Mouse (Mus musculus) heart, embryonic 10.5 days (tissue): Measurements from ENCODE around the gene Gm6337. TPM values are rescaled to one million over a fixed set of nuclear protein-coding genes. Genes with fewer than 3 reads are reported as not detected.
"Not testable (repeated sequence)": the region's sequence is repeated elsewhere in the genome, so short reads cannot be mapped to it uniquely, and the experiment has no call there.

ENCODE experiments used
- DNase-seq: peaks from one replicate; pipeline ENCODE4 v3.0.0-alpha.2; 2017; ENCODE audit warnings: low spot score
- H3K27ac ChIP-seq: fragments of 300-500 bp; sonication (generic); 2 replicates; pipeline ENCODE4 v1.5.1; 2016; ENCODE audit warnings: mild to moderate bottlenecking
- H3K27me3 ChIP-seq: fragments of 300-500 bp; sonication (generic); 2 replicates; pipeline ENCODE4 v1.6.1; 2016; ENCODE audit warnings: mild to moderate bottlenecking; ENCODE audit not compliant: poor library complexity, insufficient read depth, severe bottlenecking
- H3K36me3 ChIP-seq: fragments of 300-500 bp; sonication (generic); 2 replicates; pipeline ENCODE4 v1.6.1; 2016; ENCODE audit warnings: mild to moderate bottlenecking, moderate library complexity
- H3K4me1 ChIP-seq: fragments of 300-500 bp; sonication (generic); 2 replicates; pipeline ENCODE4 v1.6.1; 2016; ENCODE audit warnings: mild to moderate bottlenecking
- H3K4me3 ChIP-seq: fragments of 300-500 bp; sonication (generic); 2 replicates; pipeline ENCODE4 v1.5.1; 2016; ENCODE audit warnings: mild to moderate bottlenecking, moderate library complexity
- H3K9me3 ChIP-seq: fragments of 300-500 bp; sonication (generic); 2 replicates; pipeline ENCODE4 v1.6.1; 2016; ENCODE audit warnings: mild to moderate bottlenecking, moderate library complexity
- WGBS: fragments of 180-500 bp; shearing (Covaris S2); methylation state at CpG from one replicate; pipeline ENCODE4 v1.1.7; 2016; 5-methylcytosine and 5-hydroxymethylcytosine counted together
- polyA plus RNA-seq: library from polyadenylated mRNA; unstranded; fragments of >200 nt; fragmentation: Nextera tagmentation; extraction: Ambion mirVana; gene quantifications from 2 replicates; pipeline ENCODE4 v1.2.1, GENCODE M21; 2016

Gm6337 gene
- polyA plus RNA-seq: not detected in 2 replicates

DNA sequence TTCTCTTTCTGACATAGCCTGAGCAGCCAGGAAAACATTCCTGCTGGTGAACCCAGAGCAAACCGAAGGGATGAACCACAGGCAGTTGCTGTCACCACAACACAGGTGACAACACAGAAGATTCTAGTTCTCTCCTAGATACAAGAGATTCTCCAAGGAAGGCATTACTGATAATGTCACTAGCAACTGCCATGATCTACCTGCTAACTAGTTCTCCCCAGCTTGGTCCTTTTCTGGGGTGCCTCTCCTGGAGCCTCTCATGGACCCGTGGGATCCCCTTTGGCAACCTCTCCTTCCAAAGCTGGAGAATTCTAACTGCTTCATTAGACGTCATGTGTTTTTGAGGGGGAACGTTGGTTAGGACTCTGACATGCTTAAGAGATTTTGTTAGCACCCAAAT, at the start of gene Gm6337:
Gene Gm6337, minus strand, starts transcription at position 101 of the 400 bp plus-strand sequence.
- 75% methylated on average over 3 of the region's 4 CpGs for WGBS
- not testable (repeated sequence) for H3K36me3 ChIP-seq

DNA sequence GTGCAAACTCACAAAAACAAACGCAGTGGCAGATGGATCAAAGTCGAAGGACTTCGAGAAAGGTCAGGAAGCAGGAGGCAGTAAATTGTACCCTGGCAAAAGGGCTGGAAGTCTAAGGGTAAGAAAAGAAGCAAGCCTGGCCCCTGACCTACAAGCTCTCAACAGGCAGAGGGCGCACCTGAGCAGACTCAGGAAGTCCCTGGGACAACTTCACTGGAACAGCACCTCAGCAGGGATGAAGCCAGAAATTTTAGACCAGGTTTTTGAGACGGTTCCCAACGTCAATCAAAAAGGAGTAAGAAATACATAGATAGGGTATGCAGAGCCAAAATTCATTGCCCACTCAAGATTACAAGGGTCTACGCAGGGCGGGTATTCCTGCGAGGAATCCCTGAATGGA, 49.4 kb upstream of the Gm6337 start:
- not testable (repeated sequence) for DNase-seq, H3K9me3 ChIP-seq, H3K27ac ChIP-seq, H3K4me1 ChIP-seq, H3K36me3 ChIP-seq, H3K27me3 ChIP-seq
- 19% methylated on average over 9 of the region's 9 CpGs for WGBS
- peak overlapping the region; percentile 47; the same call in 1 of the 2 replicates for H3K4me3 ChIP-seq

More for the DNA sequence above, at the start of gene Gm6337:
- not testable (repeated sequence) for H3K9me3 ChIP-seq, H3K27me3 ChIP-seq, DNase-seq, H3K4me3 ChIP-seq, H3K4me1 ChIP-seq, H3K27ac ChIP-seq

DNA sequence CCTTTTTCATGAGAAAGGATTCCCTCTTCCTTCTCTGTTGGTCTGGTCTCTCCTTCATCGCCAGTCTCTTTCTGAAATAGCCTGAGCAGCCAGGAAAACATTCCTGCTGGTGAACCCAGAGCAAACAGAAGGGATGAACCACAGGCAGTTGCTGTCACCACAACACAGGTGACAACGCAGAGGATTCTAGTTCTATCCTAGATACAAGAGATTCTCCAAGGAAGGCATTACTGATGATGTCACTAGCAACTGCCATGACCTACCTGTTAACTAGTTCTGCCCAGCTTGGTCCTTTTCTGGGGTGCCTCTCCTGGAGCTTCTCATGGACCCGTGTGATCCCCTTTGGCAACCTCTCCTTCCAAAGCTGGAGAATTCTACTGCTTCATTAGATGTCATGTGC, 35.8 kb upstream of the Gm6337 start, which contains the start of gene Gm8206:
Gene Gm8206, minus strand, starts transcription at position 101 of the 400 bp plus-strand sequence.
- not testable (repeated sequence) for H3K4me3 ChIP-seq, H3K9me3 ChIP-seq, DNase-seq, H3K27ac ChIP-seq, H3K27me3 ChIP-seq, H3K36me3 ChIP-seq, H3K4me1 ChIP-seq
- 90% methylated on average over 2 of the region's 3 CpGs for WGBS

Other genes starting within 250 kb of the Gm6337 start
- not detected in 2 replicates for gene Gm3424, start 227.9 kb downstream of the Gm6337 start, polyA plus RNA-seq
- 0.23 TPM in 1 of 2 replicates, not detected in the other for gene Gm8237, start 177.9 kb downstream of the Gm6337 start, polyA plus RNA-seq
- gene Gm3248, start 96.5 kb downstream of the Gm6337 start, polyA plus RNA-seq: 1.1 and 1.7 TPM in 2 replicates
- gene Gm3453, start 79.1 kb downstream of the Gm6337 start, polyA plus RNA-seq: not detected in 2 replicates
- gene Gm8206, start 35.7 kb upstream of the Gm6337 start, polyA plus RNA-seq: 0.95 and 1.2 TPM in 2 replicates
- 3.2 and 3.4 TPM in 2 replicates for gene Gm3468, start 50.4 kb upstream of the Gm6337 start, polyA plus RNA-seq
- gene Gm3476, start 67.5 kb upstream of the Gm6337 start, polyA plus RNA-seq: not detected in 2 replicates
- not detected in 2 replicates for gene Gm21560, start 161.0 kb upstream of the Gm6337 start, polyA plus RNA-seq
- 2.8 and 2.9 TPM in 2 replicates for gene Gm3411, start 229.0 kb upstream of the Gm6337 start, polyA plus RNA-seq
- gene Gm21103, start 246.6 kb upstream of the Gm6337 start, polyA plus RNA-seq: 0.17 TPM in 1 of 2 replicates, not detected in the other